Mouse (Mus musculus) liver, postnatal 0 days (tissue): ENCODE data around the gene Tnfsfm13.

Experiments
- CTCF ChIP-seq: sonication (generic); IDR thresholded peaks from 2 replicates; pipeline ENCODE4 v1.5.1; 2016; ENCODE audit warnings: antibody characterized with exemption, low read depth
- EP300 ChIP-seq: IDR thresholded peaks from 2 replicates; pipeline ENCODE4 v1.6.1; 2016; ENCODE audit warnings: antibody characterized with exemption, low read depth, mild to moderate bottlenecking

DNA sequence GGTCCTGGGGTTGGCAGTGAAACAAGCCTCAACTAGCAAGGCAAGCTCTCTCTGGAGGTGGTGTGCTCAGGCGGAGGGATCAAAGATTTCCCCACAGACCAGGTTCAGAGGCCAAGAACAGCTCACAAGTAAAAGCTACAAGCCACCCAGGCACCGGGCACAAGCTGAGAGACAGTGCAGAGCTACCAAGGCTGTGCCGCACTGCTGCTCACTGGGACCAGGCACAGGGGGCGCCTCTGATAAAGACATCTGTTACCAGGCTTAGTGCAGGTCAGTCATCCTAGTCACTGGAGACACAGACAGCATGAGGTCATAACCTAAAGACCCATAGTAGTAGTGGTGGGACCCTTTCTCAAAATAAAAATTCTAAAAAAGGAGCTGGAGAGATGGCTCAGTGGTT lies 21.1 kb upstream of the Tnfsfm13 start:
- no peak for TF ChIP-seq CTCF
- no peak for TF ChIP-seq EP300
